Mouse (Mus musculus) intestine, embryonic 16.5 days (tissue): ENCODE measurements at regions not wholly inside any gene's neighbourhood (a gene's known extent, or its start where the extent isn't known, plus 50 kb on each side); places are given as distances from the start of the nearest gene placed in this dataset.

Experiments used
- ATAC-seq: fragments of 200-750 bp; cut with Nextera tagmentation; 2 replicates; pipeline ENCODE4 v1.8.0; 2017; ENCODE audit warnings: moderate TSS enrichment, moderate library complexity
- H3K27ac ChIP-seq: fragments of 300-500 bp; sonication (generic); 2 replicates; pipeline ENCODE4 v1.5.1; 2014; ENCODE audit warnings: mild to moderate bottlenecking, low read length
- H3K27me3 ChIP-seq: fragments of 300-500 bp; sonication (generic); replicated peaks from 2 replicates; pipeline ENCODE4 v1.6.1; 2014; ENCODE audit warnings: low read length, control low read depth, mixed read lengths; ENCODE audit not compliant: control insufficient read depth, insufficient read depth
- H3K36me3 ChIP-seq: fragments of 300-500 bp; sonication (generic); 2 replicates; pipeline ENCODE4 v1.6.1; 2014; ENCODE audit warnings: low read length, control low read depth; ENCODE audit not compliant: control insufficient read depth, insufficient read depth
- H3K4me1 ChIP-seq: fragments of 300-500 bp; sonication (generic); 2 replicates; pipeline ENCODE4 v1.6.1; 2014; ENCODE audit warnings: low read length, control low read depth, mixed read lengths; ENCODE audit not compliant: control insufficient read depth, insufficient read depth
- H3K4me2 ChIP-seq: fragments of 300-500 bp; sonication (generic); 2 replicates; pipeline ENCODE4 v1.6.1; 2014; ENCODE audit warnings: low read depth, low read length, control low read depth
- H3K4me3 ChIP-seq: fragments of 300-500 bp; sonication (generic); 2 replicates; pipeline ENCODE4 v1.5.1; 2014; ENCODE audit warnings: mild to moderate bottlenecking, low read length
- H3K9ac ChIP-seq: fragments of 300-500 bp; sonication (generic); 2 replicates; pipeline ENCODE4 v1.6.1; 2014; ENCODE audit warnings: low read depth, low read length
- H3K9me3 ChIP-seq: fragments of 300-500 bp; sonication (generic); 2 replicates; pipeline ENCODE4 v1.6.1; 2016; ENCODE audit warnings: low read length, control low read depth; ENCODE audit not compliant: control insufficient read depth
- WGBS: fragments of 180-500 bp; shearing (Covaris S2); extraction: QIAGEN DNeasy Blood & Tissue Kit; methylation state at CpG from one replicate; pipeline ENCODE4 v1.1.7; 2014; 5-methylcytosine and 5-hydroxymethylcytosine counted together

GRCm38 (mm10) chr15:6056887-6057626 is 242.5 kb upstream of the Dab2 start:
- ATAC-seq: no peak
- WGBS: 54% methylated on average over 11 of the region's 11 CpGs
- no peak overlapping the region for H3K4me2 ChIP-seq

GRCm38 (mm10) chr15:6059361-6059760 is 240.2 kb upstream of the Dab2 start:
- 67% methylated on average over 2 of the region's 2 CpGs for WGBS
- no peak for ATAC-seq
- no peak overlapping the region for H3K4me3 ChIP-seq
- H3K9ac ChIP-seq: no peak overlapping the region
- no peaks in the 10 kb centered on the region for H3K27me3 ChIP-seq
- H3K4me2 ChIP-seq: no peak overlapping the region
- no peaks in the 10 kb centered on the region for H3K4me1 ChIP-seq
- no peak overlapping the region for H3K27ac ChIP-seq
- H3K36me3 ChIP-seq: no peaks in the 10 kb centered on the region
- H3K9me3 ChIP-seq: no peaks in the 10 kb centered on the region

More at GRCm38 (mm10) chr15:6056887-6057626, 242.5 kb upstream of the Dab2 start:
- Histone ChIP-seq H3K27me3 (no peaks in the 10 kb centered on the region), H3K27ac (no peak overlapping the region), H3K36me3 (no peaks in the 10 kb centered on the region), H3K9ac (no peak overlapping the region), H3K4me3 (no peak overlapping the region), H3K4me1 (no peaks in the 10 kb centered on the region), H3K9me3 (no peaks in the 10 kb centered on the region)

DNA sequence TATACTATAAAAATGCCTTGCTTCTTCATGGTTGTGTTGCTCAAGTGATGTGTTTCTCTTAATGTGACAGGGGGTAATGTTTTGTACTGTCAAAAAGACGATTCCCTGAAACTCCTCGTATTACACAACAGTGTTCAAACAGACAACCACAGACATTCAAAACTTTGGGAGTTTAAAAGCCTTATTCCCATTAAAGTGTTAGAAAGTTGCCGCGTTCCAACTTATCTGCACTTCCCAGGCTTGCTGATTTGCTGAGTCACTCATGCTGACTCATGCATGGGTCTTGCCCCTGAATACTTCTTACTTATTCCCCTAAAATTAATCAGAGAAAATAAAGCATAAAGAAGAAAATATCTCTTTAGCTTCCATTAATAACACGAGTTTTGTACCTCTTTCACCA is 239.8 kb upstream of the Dab2 start:
- WGBS: 82% methylated on average over 5 of the region's 5 CpGs

GRCm38 (mm10) chr15:6060649-6061048 is 238.9 kb upstream of the Dab2 start:
- 95% methylated on average over 1 of the region's 1 CpGs for WGBS
- H3K4me1 ChIP-seq: no peaks in the 10 kb centered on the region
- H3K36me3 ChIP-seq: no peaks in the 10 kb centered on the region
- no peak overlapping the region for H3K9ac ChIP-seq
- H3K4me3 ChIP-seq: no peak overlapping the region
- H3K4me2 ChIP-seq: no peak overlapping the region
- H3K27me3 ChIP-seq: no peaks in the 10 kb centered on the region
- no peaks in the 10 kb centered on the region for H3K9me3 ChIP-seq
- no peak overlapping the region for H3K27ac ChIP-seq
- no peak for ATAC-seq

More for the DNA sequence above, 239.8 kb upstream of the Dab2 start:
- H3K4me3 ChIP-seq: no peak overlapping the region
- ATAC-seq: no peak
- no peak overlapping the region for H3K9ac ChIP-seq
- H3K4me2 ChIP-seq: no peak overlapping the region
- H3K36me3 ChIP-seq: no peaks in the 10 kb centered on the region
- no peaks in the 10 kb centered on the region for H3K4me1 ChIP-seq
- no peak overlapping the region for H3K27ac ChIP-seq
- H3K9me3 ChIP-seq: no peaks in the 10 kb centered on the region
- no peaks in the 10 kb centered on the region for H3K27me3 ChIP-seq

GRCm38 (mm10) chr15:6065100-6065499 is 234.5 kb upstream of the Dab2 start:
- Histone ChIP-seq H3K4me3 (no peak overlapping the region), H3K36me3 (no peaks in the 10 kb centered on the region), H3K4me1 (no peaks in the 10 kb centered on the region), H3K27me3 (no peaks in the 10 kb centered on the region), H3K9me3 (no peaks in the 10 kb centered on the region), H3K4me2 (no peak overlapping the region), H3K9ac (no peak overlapping the region), H3K27ac (no peak overlapping the region)
- 86% methylated on average over 3 of the region's 3 CpGs for WGBS
- no peak for ATAC-seq

GRCm38 (mm10) chr15:6067380-6067779 is 232.2 kb upstream of the Dab2 start:
- H3K4me3 ChIP-seq: no peak overlapping the region
- no peaks in the 10 kb centered on the region for H3K36me3 ChIP-seq
- no peak overlapping the region for H3K9ac ChIP-seq
- H3K4me1 ChIP-seq: no peaks in the 10 kb centered on the region
- ATAC-seq: peak; percentile 74
- 67% methylated on average over 6 of the region's 6 CpGs for WGBS
- H3K4me2 ChIP-seq: no peak overlapping the region
- H3K27me3 ChIP-seq: no peaks in the 10 kb centered on the region
- no peak overlapping the region for H3K27ac ChIP-seq
- no peaks in the 10 kb centered on the region for H3K9me3 ChIP-seq

DNA sequence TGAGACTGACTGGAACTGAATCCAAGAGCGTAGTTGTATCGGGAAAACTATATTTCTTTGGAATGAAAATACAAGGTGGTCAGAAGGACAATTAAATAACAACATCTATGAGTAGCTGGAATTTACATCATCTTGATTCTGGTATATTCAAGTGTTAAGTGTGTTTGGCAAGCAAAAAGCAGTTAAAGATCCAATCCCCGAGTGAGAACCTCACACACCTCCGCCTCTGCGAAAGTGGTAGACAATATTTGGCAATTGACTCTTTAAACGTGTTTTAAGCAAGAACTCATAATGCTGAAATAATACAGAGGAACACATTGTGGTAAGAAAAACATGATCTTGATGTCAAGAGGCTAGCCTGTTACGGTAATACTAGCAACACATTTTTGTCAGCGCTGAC is 231.2 kb upstream of the Dab2 start:
- no peaks in the 10 kb centered on the region for H3K9me3 ChIP-seq
- no peaks in the 10 kb centered on the region for H3K27me3 ChIP-seq
- no peak overlapping the region for H3K27ac ChIP-seq
- 92% methylated on average over 8 of the region's 8 CpGs for WGBS
- no peak overlapping the region for H3K9ac ChIP-seq
- H3K4me2 ChIP-seq: no peak overlapping the region
- no peaks in the 10 kb centered on the region for H3K4me1 ChIP-seq
- no peak for ATAC-seq
- no peaks in the 10 kb centered on the region for H3K36me3 ChIP-seq
- H3K4me3 ChIP-seq: no peak overlapping the region

GRCm38 (mm10) chr15:6071873-6072272 is 227.7 kb upstream of the Dab2 start:
- no peak overlapping the region for H3K4me3 ChIP-seq
- ATAC-seq: peak; percentile 64; the same call in 1 of the 2 replicates
- H3K9ac ChIP-seq: no peak overlapping the region
- H3K4me2 ChIP-seq: no peak overlapping the region
- no peaks in the 10 kb centered on the region for H3K36me3 ChIP-seq
- no peaks in the 10 kb centered on the region for H3K27me3 ChIP-seq
- no peaks in the 10 kb centered on the region for H3K9me3 ChIP-seq
- no peak overlapping the region for H3K27ac ChIP-seq
- no peaks in the 10 kb centered on the region for H3K4me1 ChIP-seq

- Histone ChIP-seq H3K4me2 (no peak overlapping the region), H3K4me3 (no peak overlapping the region), H3K4me1 (no peaks in the 10 kb centered on the region), H3K36me3 (no peaks in the 10 kb centered on the region), H3K27me3 (no peaks in the 10 kb centered on the region), H3K9me3 (no peaks in the 10 kb centered on the region), H3K27ac (no peak overlapping the region), H3K9ac (no peak overlapping the region)
- peak; percentile 82 for ATAC-seq
- WGBS: 56% methylated on average over 3 of the region's 3 CpGs
Observed at GRCm38 (mm10) chr15:6072920-6073319, 226.7 kb upstream of the Dab2 start.
